Mouse (Mus musculus): Measurements from ENCODE around the gene Grin1. TPM values are rescaled to one million over a fixed set of nuclear protein-coding genes. Genes with fewer than 3 reads are reported as not detected.

Gene Grin1
- total RNA-seq, 2 experiments from 2014 or later: 393 to 422 TPM

DNA sequence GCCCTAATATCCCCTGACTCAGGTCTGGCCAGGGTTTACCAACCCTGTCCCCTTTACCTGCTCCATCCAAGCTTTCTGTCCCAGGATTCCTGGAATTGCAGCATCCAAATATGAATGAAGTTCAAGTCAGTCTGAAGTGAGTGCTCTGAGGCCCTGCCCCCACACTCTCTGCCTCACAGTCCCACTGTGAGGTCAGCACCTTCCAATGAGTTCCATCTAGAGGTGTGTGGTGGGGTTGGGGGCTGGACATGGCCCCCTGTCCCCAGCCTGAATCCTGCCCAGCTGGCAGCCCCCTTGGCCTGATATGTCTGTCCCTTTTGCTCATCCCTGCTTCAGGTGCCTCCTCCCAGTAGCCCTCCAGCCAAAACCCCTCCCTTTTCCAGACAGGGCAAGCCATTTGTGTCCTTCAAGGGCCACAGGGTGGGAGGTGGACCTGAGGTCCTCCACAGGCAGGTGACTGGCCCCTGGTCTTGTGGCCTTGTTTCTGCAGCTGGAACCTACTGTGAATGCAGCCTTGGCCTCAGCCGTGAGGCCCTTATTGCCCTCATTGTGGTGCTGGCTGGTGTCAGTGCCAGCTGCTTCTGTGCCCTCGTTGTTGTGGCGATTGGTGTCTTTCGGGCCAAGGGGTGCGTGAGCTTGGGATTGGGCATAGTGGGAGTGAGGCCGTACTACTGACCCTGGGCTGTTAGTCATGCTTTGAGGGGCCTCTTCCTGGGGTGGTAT is 30.9 kb downstream of the Grin1 start, which contains the start of gene Tmem210:
Tmem210 (plus strand) TSS at position 219 of the 723 bp plus-strand sequence.
- DNase-seq (ENCODE audit: low spot score in 2 of 2): no peak

DNA sequence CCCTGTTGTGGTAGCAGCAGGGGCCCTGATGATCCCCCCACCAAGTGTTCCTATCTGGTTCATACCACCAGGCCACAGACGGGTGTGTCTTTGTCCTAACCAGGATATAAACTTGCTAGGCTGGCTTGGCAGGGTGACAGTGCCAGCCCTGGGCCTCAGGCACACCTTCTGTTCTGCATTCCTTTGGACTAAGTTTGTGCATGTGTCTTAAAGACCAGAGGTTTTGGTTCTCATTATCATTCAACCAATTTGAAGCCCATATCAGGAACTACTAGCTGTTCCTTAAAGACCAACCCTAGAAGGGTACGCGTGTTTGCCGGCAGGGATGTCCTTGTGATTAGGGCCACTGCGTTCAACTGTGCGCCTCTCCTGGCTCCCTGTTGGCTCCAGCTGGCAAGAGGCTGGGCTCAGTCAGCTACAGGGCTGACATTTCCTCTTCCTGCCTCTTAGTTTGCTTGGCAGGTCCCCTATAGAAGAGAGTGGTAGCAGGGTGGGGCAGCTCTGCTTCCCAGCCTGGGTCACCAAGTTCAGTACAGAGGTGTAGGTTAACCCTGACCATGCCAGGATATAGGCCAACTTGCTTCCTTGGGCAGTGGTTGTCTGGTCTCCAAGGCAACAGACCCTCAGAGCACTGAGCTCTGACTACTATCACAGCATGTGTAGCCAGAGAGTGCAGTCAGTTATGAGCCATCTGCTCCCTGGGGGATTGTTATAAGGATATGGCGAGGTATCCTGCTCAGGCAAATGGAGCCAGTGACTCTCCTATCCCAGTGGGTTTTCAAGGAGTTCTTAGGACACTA is 31.9 kb downstream of the Grin1 start:
- DNase-seq (ENCODE audit: low spot score in 2 of 2): peak in 1 of 2 experiments; percentile 69

DNA sequence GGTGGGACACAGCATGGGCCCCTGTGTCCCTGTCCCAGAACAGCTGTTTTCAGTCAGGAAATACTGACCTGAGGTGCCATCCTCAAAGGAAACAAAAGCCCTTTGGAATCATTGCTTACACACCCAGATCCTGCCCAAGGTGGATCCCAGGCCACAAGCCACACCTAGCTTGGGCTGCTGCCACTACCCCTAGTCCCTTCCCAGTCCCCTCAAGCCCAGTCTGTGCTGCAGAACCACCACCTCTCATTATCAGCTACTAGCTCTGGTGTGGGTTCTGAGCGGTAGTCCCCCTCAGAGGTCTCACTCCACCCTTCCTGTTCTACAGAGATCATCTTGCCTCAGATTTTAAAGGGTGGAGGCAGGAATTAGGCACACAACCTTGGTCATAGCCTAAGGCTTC is 32.7 kb downstream of the Grin1 start:
- DNase-seq (ENCODE audit: low spot score in 2 of 2): no peak

DNA sequence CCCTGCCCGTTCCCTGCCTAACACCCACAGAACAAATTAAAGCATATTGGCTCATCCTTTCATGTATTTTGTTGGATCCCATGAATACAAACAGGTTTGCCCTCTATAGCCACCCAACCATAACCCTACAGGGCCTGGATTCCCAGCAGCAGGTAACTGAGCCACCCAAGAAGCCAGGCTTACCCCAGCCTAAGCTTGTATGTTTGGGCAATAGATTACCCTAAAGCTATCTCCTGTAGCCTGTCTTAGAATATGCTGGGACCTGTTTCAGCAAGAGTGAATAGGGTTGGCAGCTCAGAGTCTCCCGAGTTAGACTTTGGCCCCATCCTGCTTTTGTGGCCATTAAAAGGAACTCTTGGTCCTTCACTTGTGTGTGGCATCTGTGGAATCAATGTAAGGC is 33.4 kb downstream of the Grin1 start:
- no peak for DNase-seq (ENCODE audit: low spot score in 2 of 2)

DNA sequence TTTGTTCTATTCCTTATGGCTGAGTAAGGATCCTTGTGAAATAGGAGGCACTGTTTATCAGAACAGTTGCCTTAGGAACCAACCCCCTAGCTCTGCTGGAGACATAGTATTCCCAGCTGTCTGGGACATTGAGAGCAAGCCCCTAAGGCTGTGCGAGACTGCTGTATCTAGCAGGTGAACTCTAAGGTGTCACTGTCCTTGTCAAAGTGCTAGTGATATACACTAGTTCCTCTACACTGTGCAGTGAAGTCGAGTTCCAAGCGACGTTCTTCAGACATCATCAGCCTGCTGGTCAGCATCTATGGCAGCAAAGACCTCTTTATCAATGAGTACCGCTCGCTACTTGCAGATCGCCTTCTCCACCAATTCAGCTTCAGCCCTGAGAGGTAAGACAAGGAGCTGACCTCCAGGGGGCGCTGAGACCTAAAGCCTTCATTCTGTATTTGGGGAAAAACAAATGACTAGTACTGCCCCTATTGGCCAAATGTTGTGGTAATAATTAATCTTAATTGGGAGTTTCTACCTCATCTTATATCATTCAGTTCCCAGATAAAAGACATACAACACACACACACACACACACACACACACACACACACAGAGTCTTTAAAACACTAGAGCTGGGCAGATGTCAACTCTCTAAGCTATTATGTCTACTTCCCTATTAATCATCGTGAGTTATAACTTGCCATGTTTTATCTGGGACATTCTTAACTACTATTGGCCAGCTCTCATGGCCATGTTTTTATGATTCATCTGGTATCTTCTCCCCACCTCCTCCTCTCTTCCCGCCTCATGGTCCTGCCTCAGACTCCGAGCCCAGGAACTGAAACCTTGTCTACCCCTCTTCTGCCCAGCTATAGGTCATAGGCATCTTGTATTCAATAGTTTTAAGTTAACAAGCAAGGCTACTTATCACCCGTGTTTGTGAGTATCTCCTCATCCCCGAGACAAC is 39.8 kb downstream of the Grin1 start:
- DNase-seq (ENCODE audit: low spot score in 2 of 2): peak; percentile 65 to 90

DNA sequence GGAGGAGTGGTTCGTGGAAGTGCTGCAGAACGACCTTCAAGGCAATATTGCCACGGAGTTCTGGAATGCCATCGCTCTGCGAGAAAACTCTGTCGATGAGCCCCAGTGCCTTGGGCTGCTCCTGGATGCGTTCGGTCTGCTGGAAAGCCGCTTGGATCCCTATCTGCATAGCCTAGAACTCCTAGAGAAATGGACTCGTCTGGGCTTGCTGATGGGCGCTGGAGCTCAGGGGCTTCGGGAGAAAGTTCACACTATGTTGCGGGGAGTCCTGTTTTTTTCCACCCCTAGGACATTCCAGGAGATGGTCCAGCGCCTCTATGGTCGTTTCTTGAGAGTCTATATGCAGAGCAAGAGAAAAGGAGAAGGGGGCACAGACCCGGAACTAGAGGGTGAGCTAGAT is 46.0 kb downstream of the Grin1 start:
- no peak for DNase-seq (ENCODE audit: low spot score in 2 of 2)

DNA sequence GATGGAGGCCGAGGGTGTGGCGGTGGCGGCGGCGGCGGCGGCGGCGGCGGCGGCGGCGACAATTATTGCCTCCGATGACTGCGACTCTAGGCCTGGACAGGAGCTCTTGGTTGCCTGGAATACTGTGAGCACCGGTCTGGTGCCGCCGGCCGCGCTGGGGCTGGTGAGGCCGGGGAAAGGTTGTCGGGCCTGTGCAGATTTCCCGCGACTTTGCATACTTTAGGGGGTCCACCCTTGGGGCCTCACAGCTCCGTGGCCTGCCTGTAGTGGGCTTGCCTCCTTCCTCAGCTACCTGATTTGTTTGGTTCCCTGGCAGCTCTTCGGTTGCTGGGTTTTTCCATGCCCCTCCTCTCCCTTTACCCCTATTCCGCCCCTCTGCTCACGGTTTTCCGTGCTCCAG is 46.5 kb downstream of the Grin1 start:
- DNase-seq (ENCODE audit: low spot score in 2 of 2): no peak

DNA sequence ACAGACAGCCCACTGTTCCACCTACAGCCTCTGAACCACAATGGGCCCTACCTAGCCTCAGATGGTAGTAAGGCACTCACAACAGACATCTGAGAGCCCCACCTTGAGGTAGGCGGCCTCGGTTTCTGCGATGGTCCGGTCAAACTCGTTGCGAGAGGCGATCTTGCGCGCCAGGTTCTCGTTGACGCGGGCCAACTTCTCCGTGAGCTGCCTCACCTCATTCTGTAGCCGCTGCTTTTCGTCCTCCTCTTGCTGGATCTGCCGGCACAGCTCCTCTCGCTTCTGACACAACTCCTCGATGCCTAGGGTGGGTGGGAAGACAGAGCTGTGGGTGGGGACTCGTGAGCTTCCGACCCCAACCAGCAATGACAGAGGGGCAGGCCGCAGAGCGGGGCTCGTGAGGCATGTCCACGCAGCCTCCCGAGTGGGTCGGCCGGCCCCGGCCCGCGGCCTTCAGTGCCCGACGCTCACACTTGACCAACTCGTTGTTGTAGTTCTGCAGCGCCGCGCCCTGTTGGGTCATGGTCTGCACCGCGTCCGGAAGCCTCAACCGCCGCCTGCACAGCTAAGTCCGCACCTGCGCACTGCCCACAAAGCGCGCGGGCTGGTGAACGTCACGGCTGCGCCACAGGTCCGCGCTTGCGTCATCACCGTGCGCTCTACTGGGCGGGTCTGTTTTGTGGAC is 47.0 kb downstream of the Grin1 start, which contains the start of the genes Ssna1 and Anapc2:
Ssna1 (minus strand) TSS at position 612 of the 685 bp plus-strand sequence.
Anapc2 (plus strand) TSS at position 652 of the 685 bp plus-strand sequence.
- DNase-seq (ENCODE audit: low spot score in 2 of 2): peak; percentile 97 to 99

DNA sequence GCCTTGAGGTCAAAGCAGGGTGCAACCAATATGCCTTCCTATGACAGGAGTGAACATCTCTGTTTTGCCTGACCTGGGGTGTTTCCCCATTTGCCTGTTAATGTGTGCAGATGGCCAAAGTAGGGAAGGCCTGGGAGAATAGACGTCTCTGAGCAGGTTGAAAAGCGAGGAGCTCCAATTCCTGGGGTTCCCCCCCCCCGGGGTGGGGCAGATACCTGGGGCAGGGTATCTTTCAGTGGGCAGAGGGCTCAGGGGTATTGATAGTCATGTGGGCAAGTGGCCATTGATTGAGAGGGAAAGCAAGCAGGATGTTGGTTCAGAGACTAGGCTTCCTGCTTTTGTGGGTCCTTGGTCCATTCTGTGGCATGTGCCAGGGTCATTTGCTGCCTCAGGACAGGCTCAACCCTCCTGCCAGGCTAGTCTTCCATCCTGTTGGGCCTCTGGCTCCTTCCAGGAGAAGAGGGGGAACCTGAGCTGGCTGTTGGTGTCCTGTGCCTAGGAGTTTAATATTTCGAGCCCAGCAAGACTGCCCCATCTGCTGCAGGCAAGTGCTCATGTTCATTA is 51.2 kb downstream of the Grin1 start:
- no peak for DNase-seq (ENCODE audit: low spot score in 2 of 2)

DNA sequence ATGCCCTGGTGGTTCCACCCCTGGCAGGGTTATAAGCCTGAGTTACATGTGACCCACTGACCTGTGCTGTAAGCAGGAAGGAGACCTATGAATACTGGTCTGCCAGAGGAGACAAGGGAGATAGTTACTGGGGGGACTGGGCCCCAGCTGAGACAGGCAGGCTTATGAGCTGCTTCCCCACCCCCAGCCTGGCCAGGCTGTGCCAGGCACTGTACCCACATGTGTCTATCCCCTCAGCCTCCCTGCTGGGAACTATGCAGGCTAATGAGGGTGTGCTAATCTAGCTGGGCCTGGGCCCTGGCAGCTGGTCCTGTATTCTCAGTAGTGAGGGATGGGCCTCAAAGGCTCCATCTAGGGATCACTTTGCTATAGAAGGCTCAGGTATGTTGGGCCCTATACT is 51.7 kb downstream of the Grin1 start:
- no peak for DNase-seq (ENCODE audit: low spot score in 2 of 2)

DNA sequence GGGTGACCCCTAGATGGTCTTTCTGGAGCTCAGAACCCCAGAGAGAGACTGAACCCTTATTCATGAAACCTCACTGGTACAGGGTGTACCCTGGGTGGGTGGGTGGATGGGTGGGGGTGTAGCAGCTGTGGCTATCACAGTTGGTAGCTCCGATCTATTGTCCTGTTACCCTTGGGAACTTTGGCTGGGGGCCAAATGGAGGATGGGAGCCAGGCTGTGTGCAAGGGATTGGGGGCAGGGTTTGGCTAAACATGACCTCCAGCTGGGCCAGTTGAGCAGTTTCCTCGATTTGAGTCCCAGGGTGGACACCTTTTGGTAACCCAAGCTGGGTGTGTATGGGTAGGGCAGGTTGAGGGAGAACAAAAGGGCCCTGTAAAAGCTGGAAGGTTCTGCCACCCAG is 52.3 kb downstream of the Grin1 start:
- peak in 1 of 2 experiments; percentile 78 for DNase-seq (ENCODE audit: low spot score in 2 of 2)

DNA sequence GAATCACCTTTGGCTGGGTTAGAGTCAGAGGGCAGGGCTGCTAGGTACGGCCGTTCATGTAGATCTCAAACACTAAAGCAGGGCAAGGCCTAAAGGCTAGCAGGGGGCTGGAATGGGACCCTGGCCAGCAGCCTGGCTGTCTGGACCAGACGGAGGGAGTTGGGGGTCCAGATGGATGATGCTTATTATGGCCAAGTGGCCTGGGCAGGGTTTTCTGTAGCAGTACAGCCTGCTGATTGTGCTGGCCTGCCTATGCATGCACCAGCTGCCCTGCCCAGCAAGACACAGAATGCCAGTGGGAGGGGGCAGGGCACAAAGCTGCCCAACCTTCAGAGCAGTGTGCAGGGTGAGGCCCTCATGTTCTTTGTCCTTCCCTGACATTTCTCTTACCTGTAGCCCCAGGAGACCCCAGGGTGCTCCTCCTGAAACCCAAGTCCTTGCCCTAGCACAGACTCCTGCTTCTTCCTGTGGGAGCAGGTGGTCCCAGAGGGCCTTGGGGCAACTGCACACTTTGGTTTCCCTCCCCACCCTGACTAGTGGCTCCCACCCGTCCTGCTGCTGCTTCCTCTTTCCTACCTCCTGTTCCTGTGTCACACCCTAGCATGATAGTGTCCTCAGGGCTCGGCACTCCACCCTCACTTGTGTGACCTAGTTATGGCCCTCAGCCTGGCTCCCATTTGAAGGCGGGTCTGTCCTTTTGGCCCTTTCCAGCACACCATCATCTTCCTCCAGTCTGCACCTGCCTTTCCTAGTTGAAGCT is 52.9 kb downstream of the Grin1 start:
- peak in 1 of 2 experiments; percentile 47 for DNase-seq (ENCODE audit: low spot score in 2 of 2)

DNA sequence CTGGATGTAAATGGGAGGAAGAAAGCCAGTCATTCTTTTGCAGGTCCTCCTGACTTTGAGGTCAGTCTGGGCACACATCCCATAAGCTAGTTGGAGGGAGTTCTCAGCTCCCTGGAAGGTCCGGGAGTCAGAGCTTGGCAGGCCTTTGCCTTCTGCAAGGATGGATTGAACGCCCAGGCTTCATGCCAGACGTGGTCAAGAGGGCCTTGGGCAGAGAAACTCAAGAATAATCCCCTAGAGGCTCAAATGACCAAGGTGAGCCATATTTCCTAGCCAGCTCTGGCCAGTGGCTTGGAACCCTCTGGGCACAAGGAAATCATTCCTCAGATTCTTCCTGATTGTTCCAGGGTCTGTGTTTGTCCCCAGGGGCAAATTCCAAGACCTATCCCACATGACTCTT is 54.1 kb downstream of the Grin1 start:
- DNase-seq (ENCODE audit: low spot score in 2 of 2): no peak

DNA sequence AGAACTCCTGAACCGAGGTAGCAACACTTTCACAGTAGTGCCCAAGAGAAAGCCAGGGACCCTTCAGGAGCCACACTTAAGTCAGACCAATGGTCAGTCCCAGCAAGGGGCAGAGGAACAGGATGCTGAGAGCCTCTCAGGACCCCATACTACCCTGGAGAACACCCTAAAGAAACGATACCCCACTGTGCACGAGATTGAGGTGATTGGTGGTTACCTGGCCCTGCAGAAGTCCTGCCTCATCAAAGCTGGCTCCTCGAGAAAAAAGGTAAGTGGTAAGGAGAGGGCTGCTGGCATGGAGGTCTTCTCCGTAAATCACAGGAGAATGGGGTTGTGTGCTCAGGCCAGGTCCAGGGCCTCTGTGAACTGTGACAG is 54.7 kb downstream of the Grin1 start:
- no peak for DNase-seq (ENCODE audit: low spot score in 2 of 2)

DNA sequence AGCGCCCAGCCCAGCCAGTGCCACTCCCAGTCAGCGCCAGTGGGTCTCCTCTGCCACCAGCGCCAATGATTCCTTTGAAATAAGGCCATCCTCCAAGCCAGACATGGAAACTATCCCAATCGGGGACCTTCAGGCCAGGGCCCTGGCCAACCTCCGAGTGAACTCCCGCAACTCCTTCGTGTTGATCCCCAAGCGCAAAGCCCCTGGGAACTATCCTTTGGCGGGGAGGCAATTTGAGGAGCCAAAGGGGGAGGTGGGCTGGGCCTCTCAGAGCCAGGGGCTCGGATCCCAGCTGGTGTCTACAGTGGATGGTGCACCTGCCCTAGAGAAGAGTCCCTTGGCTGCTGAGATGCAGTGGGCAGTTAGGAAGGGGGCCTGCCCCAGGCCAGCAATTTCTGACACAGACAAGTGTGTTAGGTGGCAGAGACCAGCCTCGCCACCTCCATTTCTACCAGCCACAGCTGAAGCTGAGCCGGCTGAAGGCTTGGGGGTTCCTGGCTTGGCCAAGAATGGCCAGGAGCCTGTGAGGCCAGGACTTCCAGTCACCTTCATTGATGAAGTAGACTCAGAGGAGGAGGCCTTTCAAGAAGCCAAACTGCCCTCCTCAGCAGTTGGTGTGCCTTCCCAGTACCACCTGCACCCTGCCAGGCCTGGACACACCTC is 55.2 kb downstream of the Grin1 start:
- no peak for DNase-seq (ENCODE audit: low spot score in 2 of 2)

DNA sequence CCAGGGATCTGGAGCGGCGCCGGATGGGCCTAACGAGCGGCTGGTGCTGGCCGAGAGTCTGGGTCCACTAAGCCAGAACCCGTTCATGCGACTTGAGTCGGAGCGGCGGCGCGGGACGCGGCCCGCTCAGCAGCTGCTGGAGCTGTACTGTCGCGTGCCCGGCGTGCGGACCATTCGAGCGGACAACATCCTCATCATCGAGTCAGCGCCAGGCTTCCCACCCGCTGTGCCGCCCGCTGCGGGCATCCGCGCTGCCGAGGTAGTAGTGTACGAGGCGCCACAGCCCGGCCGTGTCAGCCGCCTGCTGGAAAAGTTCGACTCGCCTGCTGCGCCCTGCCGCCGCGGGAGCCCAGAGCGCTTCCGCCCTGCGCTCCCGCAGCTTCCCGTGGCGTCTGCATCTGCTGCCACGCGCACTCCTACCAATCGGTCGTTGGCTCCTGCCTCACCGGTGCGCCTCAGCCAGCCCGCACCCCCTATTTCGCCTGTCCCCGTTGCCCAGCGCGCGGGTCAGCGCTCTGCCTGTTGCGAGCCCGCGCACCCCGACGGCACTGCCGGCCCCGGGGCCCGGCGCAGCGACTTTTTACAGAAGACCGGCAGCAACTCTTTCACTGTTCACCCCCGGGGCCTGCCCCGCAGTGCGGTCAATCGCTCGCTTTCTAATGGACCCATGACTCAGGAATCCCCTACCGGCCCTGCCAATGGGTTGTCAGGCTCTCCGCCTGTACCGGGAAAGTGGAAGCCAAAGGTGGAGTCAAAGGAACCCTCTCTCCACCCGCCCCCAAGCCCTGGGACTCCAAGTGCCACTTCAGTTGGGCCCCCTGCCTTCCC is 56.0 kb downstream of the Grin1 start:
- peak in 1 of 2 experiments; percentile 54 for DNase-seq (ENCODE audit: low spot score in 2 of 2)

DNA sequence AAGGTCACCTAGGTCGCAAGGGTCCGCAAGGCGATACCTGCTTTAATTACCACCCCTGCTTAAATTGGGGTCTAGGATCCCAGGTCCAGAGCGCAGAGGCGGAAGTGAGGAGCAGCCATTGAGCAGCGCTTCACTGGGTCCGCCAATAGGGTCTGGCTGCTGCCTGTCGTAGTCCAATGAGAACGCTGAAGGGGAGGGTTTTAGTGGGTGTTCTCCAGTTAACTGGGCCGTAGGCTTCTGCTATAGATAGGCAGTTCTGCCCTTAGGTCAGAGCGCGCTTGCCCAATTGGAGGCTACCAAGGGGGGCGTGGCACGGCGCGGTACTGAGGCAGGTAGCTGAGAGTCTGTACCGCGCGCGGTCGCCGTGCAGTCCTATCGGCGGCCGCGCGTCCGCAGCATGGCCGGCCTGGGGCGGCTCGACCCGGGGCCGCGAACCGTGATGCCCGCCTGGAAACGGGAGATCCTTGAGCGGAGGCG is 56.7 kb downstream of the Grin1 start, which contains the start of gene Tprn:
Tprn (plus strand) TSS at position 328 of the 477 bp plus-strand sequence.
- peak; percentile 93 to 97 for DNase-seq (ENCODE audit: low spot score in 2 of 2)

DNA sequence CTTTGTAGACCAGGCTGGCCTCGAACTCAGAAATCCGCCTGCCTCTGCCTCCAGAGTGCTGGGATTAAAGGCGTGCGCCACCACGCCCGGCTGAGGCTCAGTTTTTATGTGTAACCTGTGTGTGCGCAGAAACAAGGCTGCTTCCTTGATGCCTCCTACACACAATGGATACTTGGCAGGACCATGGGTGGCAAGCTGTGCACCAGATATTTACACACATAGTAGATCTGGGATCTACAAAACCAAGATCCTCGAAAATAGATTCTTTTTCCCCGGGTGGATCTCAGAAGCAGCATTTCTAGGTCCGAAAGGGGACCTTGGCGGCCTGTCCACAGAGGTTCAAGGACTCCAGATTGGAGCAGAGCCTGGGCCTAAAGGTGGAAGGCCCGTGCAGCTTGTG is 57.1 kb downstream of the Grin1 start:
- DNase-seq (ENCODE audit: low spot score in 2 of 2): peak in 1 of 2 experiments; percentile 68

Measured in layer of hippocampus, adult 18-20 months (tissue).